Mouse (Mus musculus) cerebellum, postnatal 36 days (tissue): ENCODE results near the gene Prl7a2.

Source experiments
- DNase-seq, 2 experiments: peaks; one replicate each; pipeline ENCODE4 v3.0.0; 2021 to 2022; ENCODE audit warnings: mixed read lengths in 2 of 2

Gene Prl7a2

GRCm38 (mm10) chr13:27667936-27668335, at the start of gene Prl7a2:
Prl7a2 (minus strand) TSS chr13:27668036.
- no peak for DNase-seq

DNA sequence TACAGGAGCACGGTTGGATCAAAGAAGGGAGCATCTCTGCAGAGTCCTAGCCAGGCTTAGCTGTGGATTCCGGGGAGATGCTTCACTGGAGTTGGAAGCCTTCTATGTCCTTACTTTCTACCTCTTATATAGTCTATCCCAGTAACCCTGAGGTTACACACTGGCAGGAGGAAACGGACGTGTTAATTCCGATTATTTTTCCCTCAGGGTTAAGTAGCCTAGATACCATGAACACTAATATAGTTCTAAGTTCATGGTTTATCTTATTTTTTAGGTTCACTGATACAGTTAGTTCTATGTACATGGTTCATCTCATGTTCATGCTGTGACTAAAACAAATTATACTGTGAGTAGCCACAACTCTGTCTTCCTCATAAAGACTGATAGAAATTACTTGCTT, 48.8 kb upstream of the Prl7a2 start, which contains the start of gene Prl7d1:
Gene Prl7d1 (minus strand): TSS at position 101 of the 400 bp plus-strand sequence.
- DNase-seq: no peak

- DNase-seq: no peak
Observed at GRCm38 (mm10) chr13:27706521-27706920, 38.7 kb upstream of the Prl7a2 start.

GRCm38 (mm10) chr13:27660747-27661146, 7.1 kb downstream of the Prl7a2 start:
- no peak for DNase-seq

DNA sequence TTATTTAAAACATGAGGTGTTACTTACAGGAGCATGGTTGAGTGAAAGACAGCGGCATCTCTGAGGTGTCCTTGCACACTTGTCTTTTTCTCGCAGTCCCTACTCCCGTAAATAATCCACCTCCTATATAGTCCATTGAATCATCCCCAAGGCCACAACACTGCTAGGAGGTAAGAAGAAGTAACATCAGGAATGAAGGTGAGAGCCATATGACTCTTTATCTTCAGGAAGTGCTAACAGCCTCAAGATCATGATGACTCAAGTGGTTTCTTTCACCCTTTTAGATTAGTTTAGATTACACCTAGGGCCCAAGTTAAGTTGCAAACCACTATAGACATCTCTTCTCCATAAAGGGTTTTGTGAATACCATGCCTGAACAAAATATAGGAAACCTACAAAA, 25.4 kb downstream of the Prl7a2 start, which contains the start of gene Prl7a1:
Gene Prl7a1 (minus strand): TSS at position 101 of the 400 bp plus-strand sequence.
- no peak for DNase-seq

- DNase-seq: no peak
Observed at GRCm38 (mm10) chr13:27610482-27610881, 57.4 kb downstream of the Prl7a2 start, which contains the start of gene Prl7b1. Prl7b1 (minus strand) TSS chr13:27610582.
